Mouse (Mus musculus): ENCODE results near the gene Nab1.
"Not testable (repeated sequence)": the region's sequence is repeated elsewhere in the genome, so short reads cannot be mapped to it uniquely, and the experiment has no call there.

The Nab1 gene

GRCm38 (mm10) chr1:52500314-52500981, at the start of gene Nab1:
Nab1 (minus strand) TSS chr1:52500679.
- DNase-seq (ENCODE audit: low read depth, low spot score): peak; percentile 93

DNA sequence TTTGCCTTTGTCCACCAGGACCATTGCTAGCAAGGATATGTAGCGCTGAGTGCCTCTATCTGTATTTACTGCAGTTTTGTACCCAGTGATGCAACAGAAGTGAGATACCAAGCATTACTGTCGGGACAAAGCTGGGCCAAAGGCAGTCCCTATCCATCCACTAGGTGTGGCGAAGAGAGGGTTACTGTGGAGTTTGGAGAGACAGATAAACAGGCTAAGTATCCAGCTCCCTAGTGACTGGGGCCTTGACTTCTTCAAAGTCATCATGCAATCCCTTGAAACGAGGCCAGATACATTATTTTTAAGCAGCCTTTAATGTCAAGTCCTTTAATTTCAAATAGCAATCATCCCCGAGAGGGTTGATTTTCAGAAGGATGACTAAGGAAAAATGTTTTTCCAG, 47.0 kb upstream of the Nab1 start:
- no peak for DNase-seq (ENCODE audit: low read depth, low spot score)

- DNase-seq (ENCODE audit: low read depth, low spot score): no peak
Measured at GRCm38 (mm10) chr1:52546796-52547195, 46.3 kb upstream of the Nab1 start.

- DNase-seq (ENCODE audit: low read depth, low spot score): not testable (repeated sequence)
Measured at GRCm38 (mm10) chr1:52540124-52540523, 39.6 kb upstream of the Nab1 start.

GRCm38 (mm10) chr1:52529933-52530332, 29.5 kb upstream of the Nab1 start:
- no peak for DNase-seq (ENCODE audit: low read depth, low spot score)

DNA sequence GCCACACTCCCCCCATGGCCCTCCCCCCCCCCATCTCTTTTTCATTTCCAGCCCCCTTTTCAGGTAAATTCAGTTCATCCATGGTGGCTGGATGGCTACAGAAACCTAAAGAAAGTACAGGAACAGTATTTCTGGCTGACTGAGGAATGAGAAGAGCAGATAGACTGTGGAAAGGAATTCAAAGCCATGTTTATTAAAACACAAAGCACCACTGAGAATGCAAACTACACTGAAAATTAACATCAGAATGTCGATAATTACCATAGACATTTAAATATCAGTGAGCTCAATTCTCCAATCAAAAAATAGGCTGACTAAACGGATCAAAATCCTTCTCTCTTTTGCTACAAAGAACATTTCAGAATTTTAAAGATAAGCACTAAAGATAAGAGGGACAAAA, 27.2 kb upstream of the Nab1 start:
- no peak for DNase-seq (ENCODE audit: low read depth, low spot score)

DNA sequence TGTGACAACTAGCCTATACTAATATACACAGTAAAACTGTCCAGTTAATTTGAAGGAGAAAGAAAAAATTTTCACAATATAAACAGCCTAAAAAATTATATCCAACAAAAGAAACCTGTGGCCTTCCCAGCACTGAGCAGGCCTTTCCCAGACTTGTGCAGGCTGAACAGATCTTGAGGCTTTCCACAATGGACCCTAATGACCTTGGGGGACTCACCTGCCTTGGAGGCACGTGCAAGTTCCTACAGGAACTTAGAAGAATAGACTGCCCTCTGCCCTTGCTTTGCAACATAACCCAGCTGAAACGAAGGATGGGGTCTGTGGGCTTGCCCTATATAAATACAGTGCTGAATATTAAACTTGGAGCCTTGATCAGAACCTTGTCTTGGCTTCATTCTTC, 26.8 kb upstream of the Nab1 start:
- no peak for DNase-seq (ENCODE audit: low read depth, low spot score)

GRCm38 (mm10) chr1:52524663-52525062, 24.2 kb upstream of the Nab1 start:
- no peak for DNase-seq (ENCODE audit: low read depth, low spot score)

- DNase-seq (ENCODE audit: low read depth, low spot score): no peak
Measured at GRCm38 (mm10) chr1:52524150-52524549, 23.7 kb upstream of the Nab1 start.

DNA sequence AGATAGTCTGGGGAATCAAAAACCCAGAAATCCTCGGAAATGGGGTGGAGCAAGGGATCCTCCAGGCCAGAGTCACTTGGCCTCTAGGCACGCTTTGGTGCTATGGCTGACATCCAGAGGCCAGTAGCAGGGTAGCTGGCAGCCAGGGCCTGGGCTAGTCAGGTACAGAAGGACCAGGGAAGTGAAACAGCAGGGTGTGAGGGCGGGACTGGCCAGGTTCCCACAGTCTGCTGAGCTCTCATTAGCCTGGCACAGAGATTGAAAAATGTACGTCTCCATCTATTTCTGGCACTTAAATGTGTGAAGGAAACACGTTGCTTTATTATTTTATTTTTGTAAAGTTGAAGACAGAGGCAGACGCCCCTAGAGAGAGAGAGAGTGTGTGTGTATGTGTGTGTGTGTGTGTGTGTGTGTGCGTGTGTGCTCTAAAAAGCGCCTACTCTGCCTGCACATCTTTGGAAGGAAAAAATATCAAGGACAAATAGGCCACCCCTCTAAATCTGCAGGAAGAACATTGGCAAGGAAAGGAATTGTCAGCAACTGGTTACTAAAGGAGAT, 21.0 kb upstream of the Nab1 start:
- no peak for DNase-seq (ENCODE audit: low read depth, low spot score)

DNA sequence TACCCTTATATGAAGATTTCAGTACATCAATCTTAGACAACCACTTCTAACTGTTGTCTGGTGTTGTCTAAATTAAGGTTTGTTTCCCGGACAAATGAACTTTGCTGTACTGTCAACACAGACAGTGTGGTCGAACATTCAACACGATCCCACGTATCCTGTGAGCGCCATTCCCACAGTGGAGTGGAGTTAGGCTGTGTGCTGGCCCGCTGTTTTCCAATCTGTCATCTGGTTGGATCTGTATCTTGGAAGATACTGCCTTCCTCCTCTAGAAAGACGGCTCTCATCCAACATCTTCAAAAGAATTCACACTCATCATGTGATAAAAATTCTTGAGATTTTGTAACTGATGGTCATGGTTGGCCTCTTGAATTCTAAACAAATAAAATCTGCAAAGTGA, 19.7 kb upstream of the Nab1 start:
- no peak for DNase-seq (ENCODE audit: low read depth, low spot score)

DNA sequence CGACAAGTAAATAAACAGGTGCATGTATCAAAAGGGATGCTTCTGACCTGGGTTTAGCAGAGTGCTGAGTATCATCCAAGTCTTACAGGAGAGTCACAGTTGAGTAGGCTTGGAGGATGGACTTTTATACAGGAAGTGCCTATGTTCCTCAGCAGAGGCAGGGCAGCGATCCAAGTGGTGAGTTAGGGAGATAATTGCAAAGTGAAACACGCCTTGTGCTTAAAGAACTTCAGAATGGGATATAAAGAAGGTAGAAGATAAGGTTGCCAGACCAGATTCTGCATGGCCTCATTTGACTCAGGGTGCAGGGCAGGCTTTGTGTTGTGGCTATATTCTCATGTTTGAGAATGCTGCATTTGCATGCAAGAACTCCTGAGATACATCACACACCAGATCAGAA, 14.8 kb upstream of the Nab1 start:
- no peak for DNase-seq (ENCODE audit: low read depth, low spot score)

GRCm38 (mm10) chr1:52511788-52512425, 11.4 kb upstream of the Nab1 start:
- no peak for DNase-seq (ENCODE audit: low read depth, low spot score)

GRCm38 (mm10) chr1:52506211-52506610, 5.7 kb upstream of the Nab1 start:
- DNase-seq (ENCODE audit: low read depth, low spot score): no peak

GRCm38 (mm10) chr1:52502296-52502695, 1.8 kb upstream of the Nab1 start:
- DNase-seq (ENCODE audit: low read depth, low spot score): no peak

DNA sequence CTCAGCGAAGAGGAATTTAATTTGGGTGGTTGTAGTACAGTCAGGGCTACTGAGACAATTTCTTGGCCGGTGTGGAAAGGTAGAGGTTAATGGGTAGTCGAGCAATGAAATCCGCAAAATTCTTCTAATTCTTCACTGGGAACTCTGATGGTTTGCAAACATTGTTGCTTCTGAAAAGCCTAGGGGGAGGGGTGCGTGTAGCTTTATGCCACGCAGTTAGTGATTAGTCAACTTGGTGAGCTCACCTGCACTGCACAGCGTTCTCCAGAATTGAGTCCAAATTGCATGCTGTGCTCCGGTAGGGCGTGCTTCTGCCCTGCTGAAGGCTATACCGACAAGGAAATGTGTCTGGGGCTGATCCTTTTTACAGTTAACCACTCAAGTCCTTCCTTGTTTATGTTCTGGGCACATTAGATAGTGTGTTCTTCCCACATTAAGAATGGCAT, 1.2 kb upstream of the Nab1 start:
- peak; percentile 60 for DNase-seq (ENCODE audit: low read depth, low spot score)

DNA sequence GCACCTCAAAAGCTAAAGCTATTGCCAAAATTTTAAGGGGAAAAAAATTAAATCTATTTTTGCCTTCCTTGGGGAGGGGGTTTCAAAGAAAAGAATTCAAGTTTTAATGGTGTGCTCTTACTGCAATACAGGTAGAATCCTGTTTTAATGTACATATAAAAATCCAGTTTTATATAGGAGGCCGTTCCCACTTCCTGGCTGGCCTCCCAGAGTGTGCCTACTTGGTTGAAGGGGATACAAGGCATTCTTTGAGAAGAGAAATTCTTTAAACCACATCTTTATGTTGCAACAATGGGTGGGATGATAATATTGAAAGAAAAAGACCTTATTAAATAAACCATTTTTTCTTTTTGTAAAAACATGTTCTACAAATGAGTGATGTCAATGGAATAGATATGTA, 611 bp upstream of the Nab1 start:
- no peak for DNase-seq (ENCODE audit: low read depth, low spot score)

DNA sequence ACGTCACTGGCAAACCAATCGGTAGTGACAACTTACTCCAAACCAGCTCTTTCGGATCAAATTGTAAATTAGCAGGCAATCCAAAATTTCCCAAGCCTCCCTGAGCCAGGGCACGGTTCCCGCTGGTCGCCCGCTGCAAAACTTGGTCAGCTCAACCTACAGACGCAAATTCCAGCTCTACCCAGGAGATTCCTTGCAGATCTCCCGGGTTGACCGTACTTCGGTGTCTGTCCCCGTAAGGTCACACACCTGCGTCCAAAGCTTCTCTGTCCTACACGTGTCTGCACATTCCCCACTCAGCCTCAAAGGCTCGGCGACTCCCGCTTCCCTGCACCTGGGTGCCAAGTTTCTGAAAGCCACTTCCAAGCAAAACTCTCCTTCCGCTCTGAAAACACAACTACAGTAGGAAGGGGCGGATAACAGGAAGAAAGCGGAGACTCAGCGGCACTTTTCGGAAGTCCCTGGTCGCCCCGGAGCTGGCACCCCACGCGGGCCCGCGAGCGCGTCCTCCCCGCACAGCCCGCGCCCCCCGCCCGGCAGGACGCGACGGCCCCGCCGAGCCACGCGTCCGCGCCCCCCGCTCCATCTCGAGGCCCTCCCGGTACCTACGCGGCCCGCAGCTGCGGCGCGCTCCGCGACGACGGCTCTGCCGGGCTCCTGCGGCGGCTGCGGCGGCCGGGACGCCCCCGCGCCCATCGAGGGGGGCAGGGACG, 722 bp downstream of the Nab1 start:
- peak; percentile 73 for DNase-seq (ENCODE audit: low read depth, low spot score)

GRCm38 (mm10) chr1:52498786-52499450, 1.6 kb downstream of the Nab1 start:
- DNase-seq (ENCODE audit: low read depth, low spot score): peak; percentile 24

GRCm38 (mm10) chr1:52489538-52490181, 10.8 kb downstream of the Nab1 start:
- peak; percentile 63 for DNase-seq (ENCODE audit: low read depth, low spot score)

DNA sequence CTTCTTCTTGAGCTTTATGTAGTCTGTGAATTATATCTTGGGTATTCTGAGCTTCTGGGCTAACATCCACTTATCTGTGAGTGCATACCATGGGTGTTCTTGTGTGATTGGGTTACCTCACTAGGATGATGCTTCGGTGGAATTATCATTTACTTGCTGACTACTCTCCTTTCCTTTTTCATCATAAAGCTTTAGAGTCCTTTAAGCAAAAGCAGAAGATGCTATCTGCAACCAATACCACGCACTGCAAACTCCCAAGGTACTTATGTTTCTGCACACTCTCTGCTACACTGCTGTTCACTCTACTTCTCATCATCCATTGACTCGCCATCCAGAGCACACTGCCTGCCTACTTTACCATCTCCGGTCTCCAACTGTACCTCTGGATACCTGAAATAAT, 15.5 kb downstream of the Nab1 start:
- no peak for DNase-seq (ENCODE audit: low read depth, low spot score)
